Mouse (Mus musculus): ENCODE data around the gene Rgs10. TPM values are rescaled to one million over a fixed set of nuclear protein-coding genes. Genes with fewer than 3 reads are reported as not detected.
A peak's percentile ranks its signal among the peaks of the same experiment; 100 is the strongest.

Rgs10 gene
- polyA plus RNA-seq, 1 experiment: 5.1 TPM

GRCm38 (mm10) chr7:128332896-128333295 is 85.7 kb downstream of the Rgs10 start:
- no peaks in the 10 kb centered on the region for H3K36me3 ChIP-seq (ENCODE audit: control insufficient read depth, insufficient read depth, low read length)
- DNase-seq: peak; percentile 68
- peak overlapping the region; percentile 41; the same call in 1 of the 2 replicates for H3K27ac ChIP-seq (ENCODE audit: insufficient read depth, low read depth, low read length)
- H3K4me3 ChIP-seq (ENCODE audit: insufficient read depth, low read depth, low read length): no peak overlapping the region
- H3K4me1 ChIP-seq (ENCODE audit: control insufficient read depth, insufficient read depth, low read length): 0 out of 2 replicates have a peak, but pooled peaks cover 5% of the 10 kb centered on the region
- 21% methylated on average over 1 of the region's 1 CpGs for WGBS
- no peak; the same call in 1 of the 2 replicates for TF ChIP-seq CTCF (conservative IDR thresholded peaks at IDR 0.05; ENCODE audit: insufficient read depth, insufficient read length, low read depth, low read length)
- H3K27me3 ChIP-seq (replicated peaks; ENCODE audit: control insufficient read depth, insufficient read depth, low read length): no peaks in the 10 kb centered on the region

GRCm38 (mm10) chr7:128330981-128331380 is 87.6 kb downstream of the Rgs10 start:
- DNase-seq: no peak
- no peak for TF ChIP-seq POLR2A (IDR thresholded peaks at IDR 0.05; ENCODE audit: low read depth, low read length)
- no peak for TF ChIP-seq CTCF (conservative IDR thresholded peaks at IDR 0.05; ENCODE audit: insufficient read depth, insufficient read length, low read depth, low read length)
- Histone ChIP-seq H3K27ac (ENCODE audit: insufficient read depth, low read depth, low read length) (no peak overlapping the region), H3K4me3 (ENCODE audit: insufficient read depth, low read depth, low read length) (no peak overlapping the region), H3K27me3 (replicated peaks; ENCODE audit: control insufficient read depth, insufficient read depth, low read length) (no peaks in the 10 kb centered on the region), H3K36me3 (ENCODE audit: control insufficient read depth, insufficient read depth, low read length) (no peaks in the 10 kb centered on the region), H3K4me1 (ENCODE audit: control insufficient read depth, insufficient read depth, low read length) (0 out of 2 replicates have a peak, but pooled peaks cover 5% of the 10 kb centered on the region)
- WGBS: 74% methylated on average over 9 of the region's 9 CpGs

- Histone ChIP-seq H3K36me3 (ENCODE audit: control insufficient read depth, insufficient read depth, low read length) (no peaks in the 10 kb centered on the region), H3K27me3 (replicated peaks; ENCODE audit: control insufficient read depth, insufficient read depth, low read length) (no peaks in the 10 kb centered on the region), H3K4me3 (ENCODE audit: insufficient read depth, low read depth, low read length) (no peak overlapping the region), H3K4me1 (ENCODE audit: control insufficient read depth, insufficient read depth, low read length) (no peaks in the 10 kb centered on the region), H3K27ac (ENCODE audit: insufficient read depth, low read depth, low read length) (no peak overlapping the region)
- no peak for DNase-seq
- no peak for TF ChIP-seq POLR2A (IDR thresholded peaks at IDR 0.05; ENCODE audit: low read depth, low read length)
- TF ChIP-seq CTCF (conservative IDR thresholded peaks at IDR 0.05; ENCODE audit: insufficient read depth, insufficient read length, low read depth, low read length): no peak
- 86% methylated on average over 1 of the region's 1 CpGs for whole genome bisulfite sequencing
Measured at GRCm38 (mm10) chr7:128324977-128325376, 93.6 kb downstream of the Rgs10 start.

Other genes starting within 250 kb of the Rgs10 start
- gene Cox6a2, start 212.4 kb downstream of the Rgs10 start, polyA plus RNA-seq (2012; rRNA removed): 13.4 and 77.1 TPM in 2 replicates
- gene Armc5, start 181.4 kb downstream of the Rgs10 start, polyA plus RNA-seq (2012; rRNA removed): 27.9 and 35.1 TPM in 2 replicates
- gene 9130023H24Rik, start 180.7 kb downstream of the Rgs10 start, polyA plus RNA-seq (2012; rRNA removed): 3.1 and 3.2 TPM in 2 replicates
- gene Tgfb1i1, start 171.9 kb downstream of the Rgs10 start, polyA plus RNA-seq (2012; rRNA removed): 15.1 and 16.1 TPM in 2 replicates
- gene Slc5a2, start 153.1 kb downstream of the Rgs10 start, polyA plus RNA-seq (2012; rRNA removed): 1,002 and 1,068 TPM in 2 replicates
- gene BC017158, start 120.6 kb downstream of the Rgs10 start, polyA plus RNA-seq (2012; rRNA removed): 29.4 and 37.8 TPM in 2 replicates
- 21.9 and 22.2 TPM in 2 replicates for gene Tial1, start 43.0 kb upstream of the Rgs10 start, polyA plus RNA-seq (2012; rRNA removed)
- 27.6 and 28.3 TPM in 2 replicates for gene Bag3, start 104.9 kb upstream of the Rgs10 start, polyA plus RNA-seq (2012; rRNA removed)
- gene Inpp5f, start 192.6 kb upstream of the Rgs10 start, polyA plus RNA-seq (2012; rRNA removed): 14.6 TPM in 2 replicates